In genomic region chr8:102685023-102685422, GRCm38 (mm10) we compare ENCODE assay signal across 17 mouse cellular contexts.
DNase-seq lines count a peak whose midpoint lies in the region; ATAC-seq lines count a peak whose summit lies in the region.
"Had no signal": no experiment of that assay in that cellular context is flagged by ENCODE, and none has a peak within 500 bp of the region (broad histone marks: within the 10 kb centered on the region; RNA-seq: fewer than 3 reads in every experiment).

No protein-coding gene starts in this region.

- no peaks in the 10 kb centered on the region for H3K36me3 ChIP-seq in heart, embryonic 16.5 days (ENCODE audit: control insufficient read depth, insufficient read depth)
- no peaks in the 10 kb centered on the region for H3K36me3 ChIP-seq in neural tube, embryonic 13.5 days
- no peaks in the 10 kb centered on the region for H3K36me3 ChIP-seq in hindbrain, embryonic 15.5 days
- no peaks in the 10 kb centered on the region for H3K36me3 ChIP-seq in intestine, embryonic 16.5 days (ENCODE audit: control insufficient read depth, insufficient read depth, low read length)

- no peak for ATAC-seq in heart, embryonic 16.5 days (replicated peaks; ENCODE audit: extremely low read depth, insufficient read depth, low FRiP score)
- no peak for ATAC-seq in neural tube, embryonic 13.5 days (ENCODE audit: low read depth)
- ATAC-seq in hindbrain, embryonic 15.5 days (ENCODE audit: low FRiP score, low read depth): no peak
- no peak for ATAC-seq in intestine, embryonic 16.5 days

- WGBS in heart, embryonic 16.5 days: 74% methylated on average over 11 of the region's 11 CpGs
- 52% methylated on average over 11 of the region's 11 CpGs for whole genome bisulfite sequencing in neural tube, embryonic 13.5 days
- 53% methylated on average over 11 of the region's 11 CpGs for WGBS in hindbrain, embryonic 15.5 days
- 75% methylated on average over 11 of the region's 11 CpGs for WGBS in intestine, embryonic 16.5 days

- no peak overlapping the region for H3K27ac ChIP-seq in heart, embryonic 16.5 days (ENCODE audit: low read length)
- peak overlapping the region; percentile 33; the same call in 1 of the 2 replicates for H3K27ac ChIP-seq in neural tube, embryonic 13.5 days (replicated peaks)
- peak overlapping the region; percentile 30; the same call in 1 of the 2 replicates for H3K27ac ChIP-seq in hindbrain, embryonic 15.5 days (replicated peaks)
- no peak overlapping the region for H3K27ac ChIP-seq in intestine, embryonic 16.5 days (ENCODE audit: low read length)
- H3K27ac ChIP-seq: heart, adult 2 months; stomach, postnatal 0 days had no signal

- DNase-seq in heart, postnatal 36 days: no peak
- no peak for DNase-seq in neural tube, embryonic 10.5 days (ENCODE audit: extremely low spot score, low spot score)
- DNase-seq in Muller cell, postnatal 12 days (ENCODE audit: inconsistent ontology term): no peak
- DNase-seq: cerebellum, adult 9-11 months; heart, adult 2 months; kidney, adult 8-10 months; kidney, postnatal 4 days; left cerebral cortex, postnatal 4 days; lung, adult 2 months; lung, postnatal 36 days; right cerebral cortex, postnatal 25 days had no signal

- intact Hi-C loops in heart, postnatal 36 days (cut with DNase I): no loop called here

- H3K4me1 ChIP-seq in heart, embryonic 16.5 days (ENCODE audit: control insufficient read depth, insufficient read depth, low read length): peaks cover 2% of the 10 kb centered on the region; the same call in 1 of the 2 replicates
- peaks cover 10% of the 10 kb centered on the region; the same call in 1 of the 2 replicates for H3K4me1 ChIP-seq in neural tube, embryonic 13.5 days (replicated peaks)
- 0 out of 2 replicates have a peak, but pooled peaks cover 8% of the 10 kb centered on the region for H3K4me1 ChIP-seq in hindbrain, embryonic 15.5 days (replicated peaks)
- H3K4me1 ChIP-seq in intestine, embryonic 16.5 days (ENCODE audit: control insufficient read depth, insufficient read depth, low read length): no peaks in the 10 kb centered on the region

- peak overlapping the region; percentile 17; the same call in 1 of the 2 replicates for H3K4me2 ChIP-seq in heart, embryonic 16.5 days (ENCODE audit: low read depth, low read length)
- peak overlapping the region; percentile 33; the same call in 1 of the 2 replicates for H3K4me2 ChIP-seq in neural tube, embryonic 13.5 days
- peak overlapping the region; percentile 38 for H3K4me2 ChIP-seq in hindbrain, embryonic 15.5 days
- H3K4me2 ChIP-seq in intestine, embryonic 16.5 days (ENCODE audit: low read depth, low read length): no peak overlapping the region
- H3K4me2 ChIP-seq: liver, embryonic 11.5 days had no signal

- no peaks in the 10 kb centered on the region for H3K27me3 ChIP-seq in heart, embryonic 16.5 days (ENCODE audit: control insufficient read depth, insufficient read depth, low read length)
- H3K27me3 ChIP-seq in neural tube, embryonic 13.5 days: no peaks in the 10 kb centered on the region
- H3K27me3 ChIP-seq in hindbrain, embryonic 15.5 days: no peaks in the 10 kb centered on the region
- H3K27me3 ChIP-seq in intestine, embryonic 16.5 days (replicated peaks; ENCODE audit: control insufficient read depth, insufficient read depth, low read length): no peaks in the 10 kb centered on the region

- no peak overlapping the region for H3K4me3 ChIP-seq in heart, embryonic 16.5 days (ENCODE audit: low read length)
- H3K4me3 ChIP-seq in neural tube, embryonic 13.5 days: no peak overlapping the region
- H3K4me3 ChIP-seq in hindbrain, embryonic 15.5 days: peak overlapping the region; percentile 11
- H3K4me3 ChIP-seq in intestine, embryonic 16.5 days (ENCODE audit: low read length): no peak overlapping the region
- H3K4me3 ChIP-seq: heart, adult 2 months had no signal

- no peak overlapping the region for H3K9ac ChIP-seq in heart, embryonic 16.5 days (ENCODE audit: low read length)
- H3K9ac ChIP-seq in neural tube, embryonic 13.5 days: no peak overlapping the region
- H3K9ac ChIP-seq in hindbrain, embryonic 15.5 days: no peak overlapping the region
- no peak overlapping the region for H3K9ac ChIP-seq in intestine, embryonic 16.5 days (ENCODE audit: low read depth, low read length)

- H3K9me3 ChIP-seq in heart, embryonic 16.5 days (replicated peaks; ENCODE audit: control insufficient read depth, low read length): no peaks in the 10 kb centered on the region
- no peaks in the 10 kb centered on the region for H3K9me3 ChIP-seq in neural tube, embryonic 13.5 days
- H3K9me3 ChIP-seq in hindbrain, embryonic 15.5 days: no peaks in the 10 kb centered on the region
- H3K9me3 ChIP-seq in intestine, embryonic 16.5 days (ENCODE audit: control insufficient read depth, low read length): no peaks in the 10 kb centered on the region

Comparison
In these comparisons a context has a peak if more than half of its experiments do, and no peak if none do; other contexts are left out.
1. H3K27ac ChIP-seq: peak in neural tube, embryonic 13.5 days (single experiment) and hindbrain, embryonic 15.5 days (single experiment); none in heart, embryonic 16.5 days (single experiment) and intestine, embryonic 16.5 days (single experiment).